Mouse (Mus musculus) liver, adult 2 months (tissue): Measurements from ENCODE around the gene Cd247.

Source experiments
- CTCF ChIP-seq: fragments of 200-500 bp; IDR thresholded peaks from 2 replicates; pipeline ENCODE4 v1.5.1; 2011; ENCODE audit warnings: low read depth, low read length, control low read depth
- POLR2A ChIP-seq: fragments of 200-500 bp; IDR thresholded peaks from 2 replicates; pipeline ENCODE4 v1.6.1; 2011; ENCODE audit warnings: low read length, control low read depth; ENCODE audit not compliant: insufficient read depth; ENCODE audit errors: extremely low read depth

- TF ChIP-seq POLR2A (no peak), CTCF (no peak)
Observed at GRCm38 (mm10) chr1:165908153-165908552, 119.7 kb downstream of the Cd247 start.
